Mouse (Mus musculus) limb, embryonic 11.5 days (tissue): Measurements from ENCODE around the gene Mrps10. TPM values are rescaled to one million over a fixed set of nuclear protein-coding genes. Genes with fewer than 3 reads are reported as not detected.
"Not testable (repeated sequence)": the region's sequence is repeated elsewhere in the genome, so short reads cannot be mapped to it uniquely, and the experiment has no call there.

Experiments used
- ATAC-seq: fragments of 200-750 bp; cut with Nextera tagmentation; 2 replicates; pipeline ENCODE4 v1.8.0; 2017; ENCODE audit warnings: low read depth; ENCODE audit not compliant: insufficient number of reproducible peaks, low FRiP score, low TSS enrichment
- DNase-seq: peaks from one replicate; pipeline ENCODE4 v3.0.0-alpha.2; 2015; ENCODE audit warnings: low spot score
- H3K27ac ChIP-seq: fragments of 300-500 bp; sonication (generic); replicated peaks from 2 replicates; pipeline ENCODE4 v1.5.1; 2014; ENCODE audit warnings: low read depth, mild to moderate bottlenecking, low read length
- H3K27me3 ChIP-seq: fragments of 300-500 bp; sonication (generic); 2 replicates; pipeline ENCODE4 v1.6.1; 2014; ENCODE audit warnings: mild to moderate bottlenecking, low read length, mixed read lengths; ENCODE audit not compliant: control insufficient read depth, insufficient read depth
- H3K36me3 ChIP-seq: fragments of 300-500 bp; sonication (generic); 2 replicates; pipeline ENCODE4 v1.6.1; 2014; ENCODE audit warnings: mild to moderate bottlenecking, low read length, moderate library complexity, mixed read lengths; ENCODE audit not compliant: control insufficient read depth, insufficient read depth
- H3K4me1 ChIP-seq: fragments of 300-500 bp; sonication (generic); 2 replicates; pipeline ENCODE4 v1.6.1; 2014; ENCODE audit warnings: low read length, mixed read lengths; ENCODE audit not compliant: control insufficient read depth, insufficient read depth
- H3K4me2 ChIP-seq: fragments of 300-500 bp; sonication (generic); 2 replicates; pipeline ENCODE4 v1.6.1; 2014; ENCODE audit warnings: low read depth, mild to moderate bottlenecking, moderate library complexity; ENCODE audit not compliant: severe bottlenecking
- H3K4me3 ChIP-seq: fragments of 300-500 bp; sonication (generic); 2 replicates; pipeline ENCODE4 v1.5.1; 2014; ENCODE audit warnings: low read depth, low read length
- H3K9ac ChIP-seq: fragments of 300-500 bp; sonication (generic); 2 replicates; pipeline ENCODE4 v1.6.1; 2014; ENCODE audit warnings: mild to moderate bottlenecking, low read length
- H3K9me3 ChIP-seq: fragments of 300-500 bp; sonication (generic); 2 replicates; pipeline ENCODE4 v1.6.1; 2016; ENCODE audit warnings: low read length; ENCODE audit not compliant: control insufficient read depth
- WGBS: fragments of 180-500 bp; shearing (Covaris S2); extraction: QIAGEN DNeasy Blood & Tissue Kit; methylation state at CpG from one replicate; pipeline ENCODE4 v1.1.7; 2014; 5-methylcytosine and 5-hydroxymethylcytosine counted together
- polyA plus RNA-seq: library from polyadenylated mRNA; unstranded; fragments of >200 nt; fragmentation: Nextera tagmentation; extraction: Ambion mirVana; gene quantifications from 2 replicates; pipeline ENCODE4 v1.2.1, GENCODE M21; 2014

Gene Mrps10
- polyA plus RNA-seq, 1 experiment from 2014 or later, result 79.9 TPM

DNA sequence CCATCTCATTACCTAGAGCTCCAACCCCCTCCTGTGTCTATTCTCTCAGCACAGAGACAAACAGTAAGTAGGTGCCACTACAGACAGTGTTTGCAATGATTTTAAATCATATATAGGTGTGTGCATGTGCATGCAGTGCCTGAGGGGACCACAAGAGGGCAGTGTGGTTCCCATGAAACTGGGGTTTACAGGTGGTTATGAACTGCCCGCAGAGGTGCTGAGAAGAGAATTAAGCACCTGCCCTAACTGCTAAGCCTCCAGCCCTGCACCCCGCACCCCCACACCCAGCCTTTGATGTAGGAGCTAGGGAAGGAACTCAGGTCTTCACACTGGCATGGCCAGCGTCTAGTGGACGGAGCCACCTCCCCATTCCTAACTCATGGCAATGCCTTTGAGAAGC lies 18.0 kb downstream of the Mrps10 start:
- Histone ChIP-seq H3K4me2 (no peak overlapping the region), H3K36me3 (no peaks in the 10 kb centered on the region), H3K9ac (no peak overlapping the region), H3K27me3 (no peaks in the 10 kb centered on the region), H3K9me3 (no peaks in the 10 kb centered on the region), H3K27ac (no peak overlapping the region), H3K4me1 (no peaks in the 10 kb centered on the region), H3K4me3 (no peak overlapping the region)
- ATAC-seq (no peak), DNase-seq (peak; percentile 72)
- 60% methylated on average over 4 of the region's 4 CpGs for whole genome bisulfite sequencing

DNA sequence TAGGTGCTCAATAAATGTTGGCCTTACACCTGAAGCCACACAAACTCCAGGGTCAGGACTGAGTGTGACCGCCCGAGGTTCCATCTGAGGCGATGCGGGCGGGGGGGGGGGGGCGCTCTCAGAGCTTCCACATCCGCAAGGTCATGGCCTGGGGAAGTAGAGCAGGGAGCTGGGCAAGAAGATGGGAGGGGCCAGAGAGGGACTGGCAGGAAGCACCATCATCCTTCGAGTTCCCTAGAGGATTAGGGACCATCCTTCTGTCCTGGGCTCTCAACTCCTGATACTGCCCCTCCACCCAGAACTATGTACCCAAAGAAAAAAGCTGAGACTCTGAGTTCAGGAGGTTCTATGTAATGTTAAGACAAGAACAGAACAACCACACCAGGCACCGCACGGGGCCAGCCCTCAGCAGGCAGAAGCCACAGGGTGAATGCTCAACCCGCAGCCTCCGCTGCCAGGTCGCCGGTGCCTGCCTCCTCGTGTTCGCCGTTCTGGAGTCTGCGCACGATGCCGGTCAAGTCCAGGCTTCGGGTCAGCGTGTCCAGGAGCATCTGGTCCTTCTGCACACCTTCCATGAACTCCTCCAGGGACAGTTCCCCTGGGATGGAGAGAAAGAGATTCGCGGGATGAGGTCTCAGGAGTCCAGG lies 25.7 kb downstream of the Mrps10 start:
- WGBS, result 24% methylated on average over 23 of the region's 24 CpGs
- Histone ChIP-seq H3K4me2 (peak overlapping the region; percentile 29), H3K27me3 (peaks cover 27% of the 10 kb centered on the region), H3K4me1 (no peaks in the 10 kb centered on the region), H3K9ac (no peak overlapping the region), H3K36me3 (no peaks in the 10 kb centered on the region), H3K4me3 (peak overlapping the region; percentile 8; the same call in 1 of the 2 replicates), H3K27ac (no peak overlapping the region), H3K9me3 (no peaks in the 10 kb centered on the region; the same call in 1 of the 2 replicates)
- DNase-seq, result peak; percentile 40
- no peak for ATAC-seq

DNA sequence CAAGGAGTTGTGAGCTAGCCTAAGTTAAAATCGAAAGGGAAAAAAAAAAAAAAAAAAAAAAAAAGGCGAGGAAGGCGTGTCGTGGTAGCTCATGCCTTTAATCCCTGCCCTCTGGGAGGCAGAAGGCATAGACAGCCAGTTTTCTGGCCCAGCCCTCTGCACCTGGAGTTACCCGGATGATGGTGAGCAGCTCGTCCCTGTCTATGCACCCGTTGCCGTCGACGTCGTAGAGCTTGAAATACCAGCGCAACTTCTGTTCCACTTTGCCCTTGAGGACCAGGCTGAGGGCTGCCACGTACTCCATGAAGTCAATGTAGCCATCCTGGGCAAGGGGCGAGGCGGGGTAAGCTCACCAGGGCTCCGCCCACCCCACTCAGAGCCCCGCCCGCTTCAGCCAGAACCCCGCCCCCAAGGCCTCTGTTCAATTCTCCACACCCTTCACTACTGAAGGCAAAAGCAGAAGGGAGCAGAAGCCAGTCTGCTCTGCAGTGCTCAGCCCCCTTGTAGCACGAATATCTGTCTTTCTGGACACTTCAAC lies 26.8 kb downstream of the Mrps10 start:
- ATAC-seq (no peak; the same call in 1 of the 2 replicates), DNase-seq (peak; percentile 62)
- no peaks in the 10 kb centered on the region; the same call in 1 of the 2 replicates for H3K9me3 ChIP-seq
- H3K36me3 ChIP-seq, result no peaks in the 10 kb centered on the region
- peaks cover 27% of the 10 kb centered on the region for H3K27me3 ChIP-seq
- H3K4me1 ChIP-seq, result no peaks in the 10 kb centered on the region
- no peak overlapping the region for H3K27ac ChIP-seq
- H3K4me2 ChIP-seq, result peak overlapping the region; percentile 29
- H3K4me3 ChIP-seq, result no peak overlapping the region
- peak overlapping the region; percentile 12; the same call in 1 of the 2 replicates for H3K9ac ChIP-seq
- 2% methylated on average over 20 of the region's 20 CpGs for WGBS

DNA sequence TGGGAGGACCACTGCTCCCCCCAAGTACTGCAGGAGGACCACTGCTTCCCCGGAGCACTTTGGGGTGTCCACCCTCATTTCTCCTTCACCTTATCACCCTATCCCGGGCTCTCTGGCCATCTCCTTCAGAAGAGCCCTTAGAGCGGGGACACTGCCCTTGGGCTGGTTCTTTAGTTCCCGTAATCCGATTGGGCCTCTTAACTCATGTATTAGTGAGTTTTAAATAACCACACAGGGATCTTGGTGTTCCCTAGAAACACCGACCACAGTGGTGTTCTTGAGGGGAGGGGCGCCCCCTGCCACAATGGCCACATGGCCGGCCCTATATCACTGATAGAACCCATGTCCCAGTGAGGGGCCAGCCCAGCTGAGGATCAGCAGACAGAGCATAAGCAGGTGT lies 30.4 kb downstream of the Mrps10 start:
- Histone ChIP-seq H3K9ac (no peak overlapping the region), H3K27me3 (peaks cover 26% of the 10 kb centered on the region), H3K36me3 (no peaks in the 10 kb centered on the region), H3K9me3 (no peaks in the 10 kb centered on the region), H3K4me3 (no peak overlapping the region), H3K4me1 (no peaks in the 10 kb centered on the region), H3K4me2 (no peak overlapping the region), H3K27ac (no peak overlapping the region)
- DNase-seq, result no peak
- ATAC-seq, result no peak
- WGBS, result 84% methylated on average over 8 of the region's 8 CpGs

DNA sequence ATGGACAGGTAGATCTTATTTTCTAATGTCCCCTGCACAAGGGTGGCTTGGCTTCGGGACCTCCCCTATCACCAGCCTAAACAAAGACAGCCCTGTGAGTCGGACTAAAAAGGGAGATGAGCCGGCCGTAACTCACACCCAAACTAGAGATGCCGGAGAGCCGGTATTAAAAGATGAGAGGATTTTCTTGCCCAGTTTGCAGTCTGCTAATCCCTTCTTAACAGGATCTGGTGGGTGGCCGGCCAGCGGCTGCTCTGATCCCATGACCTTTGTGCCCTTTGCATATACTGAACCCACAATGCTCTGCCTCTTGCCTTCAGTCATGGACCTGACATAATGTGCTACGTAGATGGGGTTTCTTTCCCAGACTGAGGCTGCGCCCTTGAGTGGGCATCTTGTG lies 31.8 kb downstream of the Mrps10 start, which contains the start of gene Guca1a:
Gene Guca1a (minus strand): TSS at position 134 of the 400 bp plus-strand sequence.
- no peak within 1 kb of the TSS for H3K27ac ChIP-seq
- peaks cover 13% of the 10 kb centered on the region for H3K27me3 ChIP-seq
- WGBS, result 49% methylated on average over 10 of the region's 10 CpGs
- no peak within 1 kb of the TSS for H3K4me3 ChIP-seq
- no peak within 1 kb of the TSS for H3K9ac ChIP-seq
- H3K36me3 ChIP-seq, result no peaks in the 10 kb centered on the region
- DNase-seq (no peak), ATAC-seq (no peak)
- H3K9me3 ChIP-seq, result no peaks in the 10 kb centered on the region
- H3K4me1 ChIP-seq, result no peaks in the 10 kb centered on the region
- no peak within 1 kb of the TSS for H3K4me2 ChIP-seq

DNA sequence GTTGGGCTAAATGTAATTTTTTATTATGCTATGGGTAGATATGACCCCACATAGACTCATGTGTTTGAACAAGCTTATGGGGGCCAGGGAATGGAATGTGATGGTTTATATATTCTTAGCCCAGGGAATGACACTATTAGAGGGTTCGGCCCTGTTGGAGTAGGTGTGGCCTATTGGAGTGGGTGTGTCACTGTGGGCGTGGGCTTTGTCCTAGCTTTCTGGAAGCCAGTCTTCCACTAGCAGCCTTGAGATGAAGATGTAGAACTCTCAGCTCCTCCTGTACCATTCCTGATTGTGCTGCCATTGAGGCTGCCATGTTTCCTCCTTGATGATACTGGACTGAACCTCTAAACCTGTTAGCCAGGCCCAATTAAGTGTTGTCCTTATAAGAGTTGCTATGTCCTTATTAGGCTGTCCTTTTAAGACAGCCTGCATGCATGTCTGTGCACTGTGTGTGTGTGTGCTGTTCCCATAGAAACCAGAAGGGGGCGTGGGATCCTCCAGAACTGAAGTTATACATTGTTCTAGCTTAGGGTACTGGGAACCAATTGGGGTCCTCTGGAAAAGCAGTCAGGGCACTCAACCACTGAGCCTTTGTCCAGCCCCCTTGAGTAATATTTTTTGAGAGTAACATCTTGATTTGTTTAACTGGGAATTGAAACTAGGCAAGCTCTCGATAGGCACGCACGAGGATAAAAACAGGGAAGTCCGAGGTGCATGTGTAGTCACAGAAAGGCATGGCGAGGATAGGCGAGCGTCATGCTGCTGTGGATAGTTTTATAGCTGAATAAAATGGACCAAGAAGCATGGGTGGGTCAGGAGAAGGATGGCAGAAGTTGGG lies 39.2 kb downstream of the Mrps10 start:
- H3K4me2 ChIP-seq, result no peak overlapping the region
- ATAC-seq, result no peak
- peaks cover 13% of the 10 kb centered on the region for H3K27me3 ChIP-seq
- no peaks in the 10 kb centered on the region for H3K9me3 ChIP-seq
- no peaks in the 10 kb centered on the region for H3K36me3 ChIP-seq
- no peaks in the 10 kb centered on the region for H3K4me1 ChIP-seq
- H3K9ac ChIP-seq, result no peak overlapping the region
- 59% methylated on average over 10 of the region's 10 CpGs for WGBS
- no peak for DNase-seq
- H3K27ac ChIP-seq, result no peak overlapping the region
- no peak overlapping the region for H3K4me3 ChIP-seq

DNA sequence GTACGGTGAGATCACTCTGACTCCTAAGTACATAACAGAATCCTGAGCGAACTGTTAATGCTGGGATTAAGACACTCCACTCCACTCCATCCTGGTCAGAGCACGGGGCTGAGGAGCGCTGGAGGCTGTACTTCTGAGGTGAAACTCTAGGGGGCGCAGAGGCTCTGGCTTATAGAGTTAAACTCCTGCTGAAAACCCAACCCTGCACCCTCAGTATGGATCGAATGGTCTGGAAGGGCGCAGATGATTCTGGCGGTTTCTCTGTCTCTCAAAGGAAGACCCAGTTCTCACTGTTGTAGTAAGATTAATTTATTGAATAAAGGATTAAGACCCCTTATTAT lies 39.8 kb downstream of the Mrps10 start:
- H3K4me2 ChIP-seq, result no peak overlapping the region
- no peak for ATAC-seq
- H3K27me3 ChIP-seq, result peaks cover 13% of the 10 kb centered on the region

DNA sequence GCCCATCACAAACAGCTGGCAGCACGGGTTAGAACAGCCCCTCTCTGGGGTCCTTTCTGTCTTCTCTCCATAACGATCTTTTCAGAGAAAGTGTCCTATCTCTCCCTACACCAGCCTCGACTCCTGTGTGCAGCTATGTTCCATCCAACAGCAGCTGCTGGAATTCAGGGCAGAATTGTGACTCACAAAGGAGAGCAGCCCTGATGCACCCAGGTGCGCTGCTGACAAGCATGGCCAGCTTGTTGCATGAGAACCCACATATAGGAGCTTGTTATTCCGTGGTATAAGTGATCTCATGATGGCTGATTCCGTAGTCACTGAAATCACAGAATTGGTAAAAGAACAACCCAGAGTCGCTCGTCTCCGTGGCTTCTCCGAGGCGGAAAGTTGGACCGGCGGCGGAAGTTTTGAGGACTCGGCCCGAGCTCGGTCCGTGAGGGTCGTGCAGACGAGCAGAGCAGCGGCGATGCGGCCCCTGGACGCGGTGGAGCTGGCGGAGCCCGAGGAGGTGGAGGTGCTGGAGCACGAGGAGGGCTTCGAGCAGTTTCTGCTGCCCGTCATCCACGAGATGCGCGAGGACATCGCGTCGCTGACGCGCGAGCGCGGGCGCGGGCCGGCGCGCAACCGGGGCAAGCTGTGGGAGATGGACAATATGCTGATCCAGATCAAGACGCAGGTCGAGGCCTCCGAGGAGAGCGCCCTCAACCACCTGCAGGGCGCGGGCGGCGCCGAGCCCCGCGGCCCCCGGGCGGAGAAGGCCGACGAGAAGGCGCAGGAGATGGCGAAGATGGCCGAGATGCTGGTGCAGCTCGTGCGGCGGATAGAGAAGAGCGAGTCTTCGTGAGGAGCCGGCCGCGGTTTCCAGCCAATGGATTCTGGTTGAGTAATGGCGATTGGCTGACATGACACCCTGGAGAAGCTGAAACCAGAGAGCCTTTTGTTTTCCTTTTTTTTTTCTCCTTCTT lies 41.5 kb downstream of the Mrps10 start:
- H3K9me3 ChIP-seq, H3K4me1 ChIP-seq, H3K9ac ChIP-seq, ATAC-seq, H3K27ac ChIP-seq, H3K36me3 ChIP-seq: not testable (repeated sequence)
- 4% methylated on average over 74 of the region's 74 CpGs for WGBS
- H3K4me2 ChIP-seq, result peak overlapping the region; percentile 43
- peak; percentile 51 for DNase-seq
- peak overlapping the region; percentile 28 for H3K4me3 ChIP-seq
- H3K27me3 ChIP-seq, result peaks cover 13% of the 10 kb centered on the region

More for the DNA sequence above, 39.8 kb downstream of the Mrps10 start:
- no peaks in the 10 kb centered on the region for H3K4me1 ChIP-seq
- DNase-seq, result peak; percentile 81
- no peak overlapping the region for H3K9ac ChIP-seq
- H3K4me3 ChIP-seq, result no peak overlapping the region
- H3K9me3 ChIP-seq, result no peaks in the 10 kb centered on the region
- 27% methylated on average over 8 of the region's 8 CpGs for WGBS
- H3K36me3 ChIP-seq, result no peaks in the 10 kb centered on the region
- H3K27ac ChIP-seq, result no peak overlapping the region
